Mouse (Mus musculus) embryo, embryonic 11 days (tissue): Measurements from ENCODE around the gene Nfix.

Source experiments
- DNase-seq: peaks from one replicate; pipeline ENCODE4 v3.0.0-alpha.2; 2015

Nfix gene

GRCm38 (mm10) chr8:84659936-84660818 lies 140.0 kb downstream of the Nfix start:
- peak; percentile 87 for DNase-seq

DNA sequence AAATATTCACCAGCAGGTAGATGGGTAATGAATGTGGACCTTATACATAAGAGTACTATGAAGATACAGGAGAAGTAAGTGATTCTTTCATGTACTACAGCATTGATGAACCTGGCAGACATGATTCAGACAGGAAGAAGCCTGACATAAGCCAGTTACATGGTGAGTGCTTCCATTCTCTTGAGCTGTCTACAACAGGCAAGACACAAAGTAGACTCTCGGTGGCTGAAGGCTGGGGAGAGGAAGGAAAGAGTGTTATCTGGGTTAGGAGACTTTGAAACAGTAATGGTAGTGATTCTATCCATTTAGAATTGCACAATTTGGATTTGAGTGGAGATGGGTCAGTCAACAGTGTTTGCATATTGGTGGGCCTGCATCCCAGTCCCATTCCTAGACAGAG lies 141.2 kb downstream of the Nfix start:
- DNase-seq = no peak

- no peak for DNase-seq
These were observed 142.5 kb downstream of the Nfix start for GRCm38 (mm10) chr8:84657680-84658079.

GRCm38 (mm10) chr8:84657203-84657602 lies 142.9 kb downstream of the Nfix start:
- no peak for DNase-seq

DNA sequence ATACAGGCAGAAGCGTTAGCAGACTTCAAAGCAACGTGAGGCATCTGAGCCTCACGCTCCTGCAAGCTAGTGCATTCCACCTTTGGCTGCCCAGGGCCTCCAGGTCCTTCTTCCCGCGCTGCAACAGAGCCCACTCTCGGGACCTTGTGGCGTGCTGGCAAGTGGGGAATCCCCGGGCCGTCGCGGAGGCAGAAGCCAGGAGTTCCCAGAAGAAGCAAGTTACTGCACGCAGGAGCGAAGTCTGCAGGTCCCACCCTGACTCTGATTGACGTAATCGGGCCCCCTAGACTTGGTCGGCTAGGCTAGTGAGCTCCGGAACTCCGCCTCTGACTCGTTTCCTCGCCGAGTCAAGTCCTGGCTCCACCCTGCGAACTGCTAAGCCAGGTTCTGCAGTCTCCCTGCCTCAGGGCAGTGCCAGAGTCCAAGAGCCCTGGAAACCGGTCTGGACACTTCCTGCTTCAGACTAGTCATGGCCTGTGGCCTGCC lies 143.5 kb downstream of the Nfix start:
- DNase-seq = peak; percentile 91

- peak; percentile 91 for DNase-seq
These were observed 144.0 kb downstream of the Nfix start for GRCm38 (mm10) chr8:84656191-84656525.

DNA sequence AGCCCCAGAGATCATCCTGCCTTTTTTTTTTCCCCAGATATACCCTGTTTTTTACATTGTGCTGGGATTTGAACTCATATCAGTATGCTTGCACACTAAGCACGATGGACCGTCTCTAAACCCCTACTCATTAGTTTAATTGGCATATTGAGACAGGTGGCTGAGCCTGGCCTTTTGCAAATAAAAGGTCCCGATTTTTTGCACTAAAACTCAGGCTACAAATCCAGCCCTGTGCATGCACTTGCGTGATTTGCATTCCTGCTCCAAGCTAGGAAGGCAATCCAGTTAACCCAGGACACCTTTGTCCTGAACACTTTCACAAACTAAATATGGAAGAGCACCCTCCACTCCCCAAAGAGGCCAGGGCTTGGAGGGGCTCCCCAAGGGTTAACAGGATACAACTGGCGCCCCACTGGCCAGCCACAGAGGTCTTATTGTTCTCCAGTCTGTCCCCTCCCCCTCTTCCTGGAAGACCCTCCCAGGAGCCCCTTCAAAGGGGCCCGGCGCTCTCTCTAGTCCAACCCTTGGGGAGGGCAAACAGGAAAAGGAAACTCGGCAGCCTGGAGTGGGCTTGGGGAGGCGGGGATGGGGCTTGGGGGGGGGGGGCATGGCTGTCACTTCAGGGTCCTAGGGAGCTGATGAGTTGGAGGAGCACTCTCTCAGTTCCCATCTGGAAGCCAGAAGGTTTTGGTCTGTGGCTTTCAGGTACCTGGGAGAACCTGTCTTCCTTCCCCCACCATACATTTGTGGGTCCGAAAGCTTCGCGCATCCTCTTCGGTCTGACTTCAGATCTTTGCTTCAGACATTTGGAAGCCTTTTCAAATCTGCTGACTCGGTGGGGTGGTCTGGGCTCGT lies 144.6 kb downstream of the Nfix start:
- peak; percentile 95 for DNase-seq

DNA sequence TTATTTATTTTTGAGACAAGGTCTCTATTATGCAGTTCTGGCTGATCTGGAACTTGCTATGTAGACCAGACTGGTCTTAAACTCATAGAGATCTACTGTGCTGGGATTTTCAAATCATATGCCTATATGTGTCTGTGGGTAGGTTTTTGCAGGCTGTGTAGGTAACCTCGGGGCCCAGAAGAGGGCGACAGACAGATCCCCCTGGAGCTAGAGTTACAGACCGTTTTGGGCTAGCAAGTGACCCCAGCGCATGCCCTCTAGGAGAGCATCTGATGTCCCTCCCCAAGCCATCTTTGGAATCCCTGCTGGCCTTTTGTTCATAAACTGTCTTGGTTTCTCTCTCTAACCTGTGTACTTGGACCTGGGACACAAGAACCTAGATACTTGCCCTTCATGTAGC lies 145.5 kb downstream of the Nfix start:
- DNase-seq = no peak

DNA sequence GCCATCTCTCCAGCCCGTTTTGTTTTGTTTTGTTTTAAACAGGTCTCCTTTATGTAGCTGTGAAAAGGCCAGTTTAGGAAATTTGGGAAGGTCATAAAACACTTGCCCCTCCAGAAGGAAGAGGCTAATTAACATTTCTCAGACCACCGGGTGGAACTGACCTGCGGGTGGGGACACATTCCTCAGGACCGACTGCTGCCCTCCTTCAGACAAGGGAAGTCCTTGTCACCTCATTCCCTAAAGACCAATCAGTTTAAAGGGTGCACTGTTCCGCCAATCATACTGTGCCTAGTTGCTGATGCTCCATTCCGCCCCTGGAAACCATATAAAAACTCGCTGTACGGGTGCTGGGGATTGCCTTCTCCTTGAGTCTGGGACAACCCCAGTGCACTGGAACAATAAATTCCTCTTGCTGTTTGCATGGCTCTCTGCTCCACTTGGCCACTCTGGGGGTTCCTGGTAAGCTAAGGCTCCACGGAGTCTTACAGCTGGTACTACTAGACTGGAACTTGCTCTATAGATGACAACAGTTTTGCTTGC lies 147.0 kb downstream of the Nfix start:
- DNase-seq = no peak

GRCm38 (mm10) chr8:84650213-84650612 lies 149.9 kb downstream of the Nfix start:
- DNase-seq = no peak
